Mouse (Mus musculus) G1E (cell line): ENCODE measurements around the gene Gm42791.

Experiments used
- CTCF ChIP-seq: IDR thresholded peaks from 2 replicates; pipeline ENCODE4 v1.5.1; 2012; ENCODE audit warnings: low read depth, low read length, inconsistent platforms, mixed read lengths
- GATA1 ChIP-seq: IDR thresholded peaks from 2 replicates; pipeline ENCODE4 v1.6.1; 2012; ENCODE audit warnings: borderline replicate concordance, low read length, inconsistent platforms, mixed read lengths
- TAL1 ChIP-seq: conservative IDR thresholded peaks from 2 replicates; pipeline ENCODE4 v1.6.1; 2012; ENCODE audit warnings: low read depth, low read length, inconsistent platforms, mixed read lengths

DNA sequence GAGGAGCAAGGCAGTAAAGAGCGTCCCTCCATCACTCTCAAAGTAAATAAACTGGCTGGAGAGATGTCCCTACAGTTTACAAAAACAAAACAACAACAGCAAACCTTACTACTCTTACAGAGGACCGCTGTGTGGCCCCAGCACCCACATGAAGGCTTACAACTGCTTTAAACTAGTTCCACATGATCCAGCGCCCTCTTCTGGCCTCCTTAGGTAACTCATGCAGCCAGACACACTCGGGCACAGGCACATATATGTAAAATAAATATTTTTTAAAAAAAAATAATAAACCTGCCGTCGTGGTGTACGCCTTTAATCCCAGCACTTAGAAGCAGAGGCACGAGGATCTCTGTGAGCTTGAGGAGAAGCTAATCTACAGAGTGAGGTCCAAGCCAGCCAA lies 32.4 kb upstream of the Gm42791 start:
- TF ChIP-seq CTCF: no peak
- TF ChIP-seq GATA1: no peak
- TF ChIP-seq TAL1: no peak
